Mouse (Mus musculus): ENCODE results near the gene Furin.

- TF ChIP-seq CTCF (IDR thresholded peaks at IDR 0.05; ENCODE audit: low read depth, low read length) (no peak), POLR2A (IDR thresholded peaks at IDR 0.05; ENCODE audit: extremely low read depth, insufficient read depth, low read length) (no peak)
Measured at GRCm38 (mm10) chr7:80382919-80383318, 22.3 kb downstream of the Furin start.

Data from liver, adult 2 months (tissue).